Mouse (Mus musculus) mature B cell (primary cell): ENCODE results near the gene Sqor.

Experiments
- in situ Hi-C: fragments of 300-500 bp; cut with MboI; formaldehyde crosslinking; loops from 2 replicates; pipeline ENCODE4 v1.14.3; 2019

Gene Sqor

GRCm38 (mm10) chr2:122765071-122765793, at the start of gene Sqor:
Gene Sqor (plus strand): TSS chr2:122765237.
- in situ Hi-C loops, result no loop called here

GRCm38 (mm10) chr2:122716301-122716842, 48.7 kb upstream of the Sqor start:
- in situ Hi-C loops, result no loop called here

GRCm38 (mm10) chr2:122719232-122719631, 45.8 kb upstream of the Sqor start:
- in situ Hi-C loops, result no loop called here

GRCm38 (mm10) chr2:122720564-122720963, 44.5 kb upstream of the Sqor start:
- in situ Hi-C loops, result no loop called here

GRCm38 (mm10) chr2:122725604-122726003, 39.4 kb upstream of the Sqor start:
- in situ Hi-C loops, result no loop called here

GRCm38 (mm10) chr2:122731456-122731855, 33.6 kb upstream of the Sqor start:
- in situ Hi-C loops, result no loop called here

GRCm38 (mm10) chr2:122737894-122738830, 26.9 kb upstream of the Sqor start, which contains the start of gene Bloc1s6:
Gene Bloc1s6 (plus strand): TSS chr2:122738503.
- in situ Hi-C loops, result no loop called here

- in situ Hi-C loops, result no loop called here
These were observed 26.0 kb upstream of the Sqor start for GRCm38 (mm10) chr2:122739023-122739422.

GRCm38 (mm10) chr2:122746461-122746860, 18.6 kb upstream of the Sqor start:
- in situ Hi-C loops, result no loop called here

- in situ Hi-C loops, result no loop called here
These were observed 11.2 kb upstream of the Sqor start for GRCm38 (mm10) chr2:122753739-122754343.

GRCm38 (mm10) chr2:122759791-122760190, 5.2 kb upstream of the Sqor start:
- in situ Hi-C loops, result no loop called here

GRCm38 (mm10) chr2:122762991-122763390, 2.0 kb upstream of the Sqor start:
- in situ Hi-C loops, result no loop called here

- in situ Hi-C loops, result no loop called here
These were observed 511 bp upstream of the Sqor start for GRCm38 (mm10) chr2:122764526-122764925.

GRCm38 (mm10) chr2:122765794-122766145, 733 bp downstream of the Sqor start:
- in situ Hi-C loops, result no loop called here

GRCm38 (mm10) chr2:122771002-122771401, 6.0 kb downstream of the Sqor start:
- in situ Hi-C loops, result no loop called here

- in situ Hi-C loops, result no loop called here
These were observed 7.9 kb downstream of the Sqor start for GRCm38 (mm10) chr2:122772899-122773298.

GRCm38 (mm10) chr2:122775491-122775890, 10.5 kb downstream of the Sqor start:
- in situ Hi-C loops, result no loop called here

- in situ Hi-C loops, result no loop called here
These were observed 11.8 kb downstream of the Sqor start for GRCm38 (mm10) chr2:122776823-122777222.

- in situ Hi-C loops, result no loop called here
These were observed 14.9 kb downstream of the Sqor start for GRCm38 (mm10) chr2:122779967-122780366.

GRCm38 (mm10) chr2:122780447-122780846, 15.4 kb downstream of the Sqor start:
- in situ Hi-C loops, result no loop called here

- in situ Hi-C loops, result no loop called here
These were observed 16.7 kb downstream of the Sqor start for GRCm38 (mm10) chr2:122781590-122782356.
